Mouse (Mus musculus) lung, adult 2 months (tissue): Measurements from ENCODE around the gene Ptgdr2.

ENCODE experiments used
- CTCF ChIP-seq: fragments of 200-500 bp; IDR thresholded peaks from 2 replicates; pipeline ENCODE4 v1.5.1; 2011; ENCODE audit warnings: mild to moderate bottlenecking, low read length, control low read depth; ENCODE audit not compliant: insufficient read depth
- POLR2A ChIP-seq: fragments of 200-500 bp; IDR thresholded peaks from 2 replicates; pipeline ENCODE4 v1.6.1; 2011; ENCODE audit warnings: low read depth, mild to moderate bottlenecking, control low read depth, low read length, borderline replicate concordance; ENCODE audit errors: extremely low read depth

GRCm38 (mm10) chr19:10897491-10897890, 39.5 kb upstream of the Ptgdr2 start:
- TF ChIP-seq POLR2A (no peak), CTCF (no peak)
